Comparison of ENCODE assay signal across 9 mouse cellular contexts in the genomic region with DNA sequence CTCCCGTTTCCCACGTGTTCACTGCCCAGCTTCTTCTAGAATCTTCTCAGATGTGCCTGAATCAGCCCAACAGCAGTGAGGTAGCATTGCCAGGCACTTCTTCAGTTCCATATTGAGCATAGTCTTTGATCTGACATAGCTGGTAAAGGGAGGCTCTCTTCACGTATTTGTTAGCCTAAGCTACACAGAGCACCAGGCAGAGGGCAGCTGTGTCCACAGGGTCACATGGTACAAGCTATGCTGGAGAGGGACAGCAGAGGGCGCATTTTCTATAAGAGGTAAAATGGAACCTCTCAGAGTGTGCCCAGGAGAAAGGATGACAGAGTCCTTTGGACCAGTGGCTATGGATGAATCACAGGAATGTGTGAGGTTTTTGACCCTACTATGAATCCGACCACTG. TPM values are rescaled to one million over a fixed set of nuclear protein-coding genes. Genes with fewer than 3 reads are reported as not detected.
DNase-seq lines count a peak whose midpoint lies in the region; ATAC-seq and TF ChIP-seq lines count a peak whose summit lies in the region.
"Had no signal": no experiment of that assay in that cellular context is flagged by ENCODE, and none has a peak within 500 bp of the region (broad histone marks: within the 10 kb centered on the region; RNA-seq: fewer than 3 reads in every experiment).

No protein-coding gene starts in this region.

- no peak overlapping the region for H3K27ac ChIP-seq in lung, postnatal 0 days (ENCODE audit: low read length)

- H3K9me3 ChIP-seq in lung, postnatal 0 days (ENCODE audit: low read length) = no peaks in the 10 kb centered on the region

- H3K4me3 ChIP-seq in lung, postnatal 0 days (ENCODE audit: low read depth, low read length) = no peak overlapping the region

- H3K9ac ChIP-seq in lung, postnatal 0 days (replicated peaks; ENCODE audit: low read depth) = no peak overlapping the region

- WGBS in lung, postnatal 0 days = 42% methylated on average over 5 of the region's 5 CpGs

- H3K36me3 ChIP-seq in lung, postnatal 0 days (ENCODE audit: insufficient read depth, low read length) = no peaks in the 10 kb centered on the region

- no peaks in the 10 kb centered on the region for H3K27me3 ChIP-seq in lung, postnatal 0 days (replicated peaks; ENCODE audit: insufficient read depth, low read length)

- H3K4me1 ChIP-seq in lung, postnatal 0 days (ENCODE audit: insufficient read depth, low read depth, low read length) = no peaks in the 10 kb centered on the region

- no peak for TF ChIP-seq EP300 in lung, postnatal 0 days (IDR thresholded peaks at IDR 0.05)

- peak; percentile 42 for DNase-seq in gastrocnemius, adult 18-20 months (ENCODE audit: low spot score)
- no peak for DNase-seq in gastrocnemius, postnatal 25 days
- DNase-seq in MN1 (ENCODE audit: low spot score) = peak; percentile 80
- peak; percentile 27 for DNase-seq in cerebellum, adult 9-11 months
- peak; percentile 66 for DNase-seq in heart, postnatal 4 days
- peak; percentile 54 for DNase-seq in layer of hippocampus, adult 9-11 months
- peak; percentile 43 for DNase-seq in lung, postnatal 0 days (ENCODE audit: low spot score)
- peak; percentile 56 for DNase-seq in right cerebral cortex, postnatal 4 days

- peak; percentile 54; the same call in 1 of the 2 replicates for ATAC-seq in lung, postnatal 0 days

- peak; percentile 71 for TF ChIP-seq CTCF in lung, postnatal 0 days (IDR thresholded peaks at IDR 0.05)

- no peak overlapping the region for H3K4me2 ChIP-seq in lung, postnatal 0 days (replicated peaks; ENCODE audit: low read depth, low read length)

RNA-seq across cellular contexts. Expression of gene Drd5, which starts 10.3 kb away (rescaled TPM):
- not detected for total RNA-seq in gastrocnemius, adult 18-20 months (2021)
- total RNA-seq in gastrocnemius, postnatal 25 days (2021) = not detected
- not detected for total RNA-seq in heart, postnatal 4 days (2021)
- polyA plus RNA-seq in lung, postnatal 0 days (2015; fragmentation: Nextera tagmentation; extraction: Ambion mirVana) = not detected in 2 replicates

RNA-seq across cellular contexts. Expression of gene Otop1, which starts 33.1 kb away (rescaled TPM):
- total RNA-seq in gastrocnemius, adult 18-20 months (2021) = under 1 TPM; 0.27 to 0.71 TPM
- under 1 TPM; 0.36 to 0.38 TPM for total RNA-seq in gastrocnemius, postnatal 25 days (2021)
- under 1 TPM; 0.36 TPM for total RNA-seq in heart, postnatal 4 days (2021)
- polyA plus RNA-seq in lung, postnatal 0 days (2015; fragmentation: Nextera tagmentation; extraction: Ambion mirVana) = not detected in 2 replicates
- total RNA-seq: left cerebral cortex, postnatal 10 days had no signal

RNA-seq across cellular contexts. Expression of gene Tmem128, which starts 48.9 kb away (rescaled TPM):
- 1 to 10 TPM; 6.4 to 7.8 TPM for total RNA-seq in gastrocnemius, adult 18-20 months (2021)
- total RNA-seq in gastrocnemius, postnatal 25 days (2021) = 1 to 10 TPM; 6.1 to 8.1 TPM
- total RNA-seq in heart, postnatal 4 days (2021) = 10 to 100 TPM; 23.8 to 26.3 TPM
- 94.7 and 113 TPM in 2 replicates for polyA plus RNA-seq in lung, postnatal 0 days (2015; fragmentation: Nextera tagmentation; extraction: Ambion mirVana)
